Mouse (Mus musculus): ENCODE data around the gene Acsl5.
A peak's percentile ranks its signal among the peaks of the same experiment; 100 is the strongest.

The Acsl5 gene

DNA sequence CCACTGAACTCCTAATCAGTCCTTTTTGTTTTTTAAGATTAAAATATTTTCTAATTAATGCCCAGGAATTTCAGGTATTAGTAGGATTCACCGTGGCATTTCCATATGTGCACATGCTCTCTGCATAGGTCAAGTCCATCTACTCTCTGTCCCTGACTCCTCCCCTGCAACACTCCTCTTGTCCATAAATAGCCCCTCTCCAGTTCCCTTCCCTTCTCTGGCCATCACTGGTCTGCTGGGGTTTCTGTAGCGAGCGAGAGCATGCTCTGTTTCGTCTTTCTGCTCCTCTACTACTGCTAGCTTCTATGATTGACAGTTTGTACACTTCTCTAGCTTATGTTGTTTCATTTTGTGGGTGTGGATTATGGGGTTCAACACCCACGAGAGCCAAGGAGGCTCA is 80.0 kb downstream of the Acsl5 start:
- no peak for DNase-seq (ENCODE audit: low spot score)

GRCm38 (mm10) chr19:55332641-55333268 is 81.0 kb downstream of the Acsl5 start:
- DNase-seq (ENCODE audit: low spot score): peak; percentile 84

DNA sequence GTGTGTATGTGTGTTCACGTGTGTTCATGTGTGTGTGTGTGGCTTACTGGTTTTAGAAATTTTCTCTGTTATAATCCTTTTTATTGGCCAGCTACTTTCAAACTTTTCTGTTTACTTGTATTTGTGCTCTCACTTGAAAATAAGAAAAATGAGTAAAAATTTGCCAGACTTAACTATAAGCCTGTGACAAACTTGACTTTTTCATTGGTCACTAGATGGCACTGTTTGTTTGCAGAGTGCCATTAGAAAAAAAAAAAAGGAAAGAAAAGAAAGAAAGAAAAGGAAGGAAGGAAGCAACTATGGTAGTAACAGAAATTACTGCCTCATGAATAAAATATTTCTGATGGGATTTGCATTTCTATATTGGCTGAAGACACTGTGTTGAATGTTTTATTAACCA is 84.1 kb downstream of the Acsl5 start:
- DNase-seq (ENCODE audit: low spot score): no peak

DNA sequence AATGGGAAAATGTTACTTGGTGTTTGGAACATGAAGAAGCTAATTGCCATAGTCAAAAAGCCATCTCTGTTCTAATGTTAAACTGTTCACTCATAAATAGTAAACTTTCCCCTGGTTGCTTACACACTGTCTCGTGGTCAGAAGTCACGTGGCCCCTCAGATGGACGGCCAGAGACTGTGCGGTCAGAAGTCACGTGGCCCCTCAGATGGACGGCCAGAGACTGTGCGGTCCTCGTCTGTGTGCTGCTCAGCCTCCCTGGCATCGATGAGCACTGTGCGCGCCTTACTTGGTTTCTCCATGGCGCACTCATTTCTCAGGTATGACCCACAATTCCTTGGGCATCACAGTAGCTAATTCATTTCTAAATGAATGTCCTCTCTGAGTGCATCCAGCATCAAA is 84.7 kb downstream of the Acsl5 start:
- DNase-seq (ENCODE audit: low spot score): no peak

- DNase-seq (ENCODE audit: low spot score): no peak
These were observed 85.3 kb downstream of the Acsl5 start for GRCm38 (mm10) chr19:55337066-55337465.

GRCm38 (mm10) chr19:55337664-55338063 is 85.9 kb downstream of the Acsl5 start:
- DNase-seq (ENCODE audit: low spot score): no peak

DNA sequence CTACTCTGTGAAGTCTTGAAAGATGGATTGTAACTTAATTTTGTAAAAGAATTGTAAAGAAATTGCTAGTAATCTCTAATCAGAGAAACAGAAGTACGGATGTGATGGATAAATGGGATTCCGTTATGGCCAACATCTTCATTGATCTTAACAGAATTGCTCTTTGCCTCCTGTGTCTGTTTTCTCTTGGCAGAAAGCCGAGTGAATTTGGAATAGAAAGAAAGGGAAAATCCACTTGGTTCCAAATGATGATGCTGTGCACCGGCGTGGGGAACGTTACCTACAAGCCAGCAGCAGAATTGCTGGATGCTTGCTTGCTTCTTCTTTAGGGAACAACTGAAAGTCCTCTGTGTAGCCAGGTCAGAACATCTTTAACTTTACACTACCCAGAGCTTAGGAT is 88.8 kb downstream of the Acsl5 start:
- no peak for DNase-seq (ENCODE audit: low spot score)

DNA sequence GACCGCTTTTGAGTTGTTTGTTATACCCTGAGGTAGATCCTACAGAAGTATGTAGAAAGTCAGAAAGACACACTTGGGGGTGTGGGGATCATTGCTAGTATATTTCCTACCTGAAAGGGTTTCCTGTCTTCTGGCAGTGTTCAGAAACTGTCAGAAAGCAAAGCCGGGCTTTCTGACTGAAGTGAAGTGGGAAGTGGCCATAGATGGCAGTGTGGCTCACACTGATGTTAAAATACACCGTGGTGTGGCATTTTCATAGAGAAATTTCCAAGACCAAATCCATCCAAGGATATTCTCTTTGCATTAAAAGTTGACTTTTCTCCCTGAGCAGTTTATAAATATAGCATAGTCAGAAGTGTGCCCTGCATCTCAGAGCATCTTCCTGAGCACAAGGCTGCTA is 89.6 kb downstream of the Acsl5 start:
- no peak for DNase-seq (ENCODE audit: low spot score)

DNA sequence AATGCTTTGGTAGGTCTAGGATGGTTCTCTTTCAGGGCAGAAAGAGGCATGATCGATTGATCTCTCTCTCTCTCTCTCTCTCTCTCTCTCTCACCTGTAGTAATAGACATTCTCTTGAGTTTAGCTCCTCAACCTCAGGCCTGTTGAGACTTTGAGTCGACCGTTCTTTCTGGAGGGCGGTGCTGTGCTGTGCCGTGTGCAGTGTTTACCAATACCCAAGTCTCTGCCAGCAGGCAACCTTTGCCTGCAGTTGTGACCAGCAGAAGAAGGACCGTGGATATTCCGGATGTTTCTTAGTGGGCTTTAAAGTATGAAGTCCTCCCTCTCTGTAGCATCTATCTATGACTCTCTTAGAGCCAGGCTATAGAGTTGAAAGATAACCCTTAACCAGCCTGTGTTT is 90.7 kb downstream of the Acsl5 start:
- DNase-seq (ENCODE audit: low spot score): no peak

- no peak for DNase-seq (ENCODE audit: low spot score)
These were observed 91.5 kb downstream of the Acsl5 start for GRCm38 (mm10) chr19:55343274-55343673.

All from yolk sac, embryonic 10.5 days (tissue).